Mouse (Mus musculus): Measurements from ENCODE around the gene Spag6l. TPM values are rescaled to one million over a fixed set of nuclear protein-coding genes. Genes with fewer than 3 reads are reported as not detected.

The Spag6l gene
- polyA plus RNA-seq, 1 experiment, result not detected

GRCm38 (mm10) chr16:16849196-16849595, 19.9 kb upstream of the Spag6l start:
- Histone ChIP-seq H3K4me1 (ENCODE audit: control insufficient read depth, insufficient read depth, insufficient read length, low read length) (no peaks in the 10 kb centered on the region), H3K27me3 (ENCODE audit: control insufficient read depth, insufficient read depth, low read length) (no peaks in the 10 kb centered on the region; the same call in 1 of the 2 replicates), H3K27ac (ENCODE audit: insufficient read depth, low read depth, low read length) (no peak overlapping the region), H3K4me3 (ENCODE audit: low read depth, low read length) (no peak overlapping the region), H3K36me3 (ENCODE audit: control insufficient read depth, insufficient read depth, low read length) (no peaks in the 10 kb centered on the region)
- TF ChIP-seq CTCF (IDR thresholded peaks at IDR 0.05; ENCODE audit: extremely low read depth, insufficient read length, insufficient replicate concordance, low read depth, low read length), result no peak
- no peak for TF ChIP-seq POLR2A (IDR thresholded peaks at IDR 0.05; ENCODE audit: low read depth, low read length)

- Histone ChIP-seq H3K4me1 (ENCODE audit: control insufficient read depth, insufficient read depth, insufficient read length, low read length) (peaks cover 4% of the 10 kb centered on the region), H3K27ac (ENCODE audit: insufficient read depth, low read depth, low read length) (no peak overlapping the region), H3K4me3 (ENCODE audit: low read depth, low read length) (no peak overlapping the region), H3K36me3 (ENCODE audit: control insufficient read depth, insufficient read depth, low read length) (no peaks in the 10 kb centered on the region), H3K27me3 (ENCODE audit: control insufficient read depth, insufficient read depth, low read length) (no peaks in the 10 kb centered on the region)
- 84% methylated on average over 3 of the region's 3 CpGs for WGBS
- TF ChIP-seq POLR2A (IDR thresholded peaks at IDR 0.05; ENCODE audit: low read depth, low read length) (no peak), CTCF (IDR thresholded peaks at IDR 0.05; ENCODE audit: extremely low read depth, insufficient read length, insufficient replicate concordance, low read depth, low read length) (no peak)
Observed at GRCm38 (mm10) chr16:16829671-16830070, 415 bp upstream of the Spag6l start.

- WGBS, result 97% methylated on average over 2 of the region's 2 CpGs
- TF ChIP-seq CTCF (IDR thresholded peaks at IDR 0.05; ENCODE audit: extremely low read depth, insufficient read length, insufficient replicate concordance, low read depth, low read length), result no peak
- TF ChIP-seq POLR2A (IDR thresholded peaks at IDR 0.05; ENCODE audit: low read depth, low read length), result no peak
- Histone ChIP-seq H3K4me3 (ENCODE audit: low read depth, low read length) (no peak overlapping the region), H3K27me3 (ENCODE audit: control insufficient read depth, insufficient read depth, low read length) (no peaks in the 10 kb centered on the region), H3K36me3 (ENCODE audit: control insufficient read depth, insufficient read depth, low read length) (no peaks in the 10 kb centered on the region), H3K27ac (ENCODE audit: insufficient read depth, low read depth, low read length) (no peak overlapping the region), H3K4me1 (ENCODE audit: control insufficient read depth, insufficient read depth, insufficient read length, low read length) (peaks cover 4% of the 10 kb centered on the region)
Observed at GRCm38 (mm10) chr16:16826223-16826622, 3.0 kb downstream of the Spag6l start.

GRCm38 (mm10) chr16:16825476-16825875, 3.8 kb downstream of the Spag6l start:
- Histone ChIP-seq H3K27ac (ENCODE audit: insufficient read depth, low read depth, low read length) (no peak overlapping the region), H3K36me3 (ENCODE audit: control insufficient read depth, insufficient read depth, low read length) (no peaks in the 10 kb centered on the region), H3K27me3 (ENCODE audit: control insufficient read depth, insufficient read depth, low read length) (no peaks in the 10 kb centered on the region), H3K4me1 (ENCODE audit: control insufficient read depth, insufficient read depth, insufficient read length, low read length) (peaks cover 4% of the 10 kb centered on the region), H3K4me3 (ENCODE audit: low read depth, low read length) (no peak overlapping the region)
- WGBS, result 54% methylated on average over 5 of the region's 5 CpGs
- TF ChIP-seq CTCF (IDR thresholded peaks at IDR 0.05; ENCODE audit: extremely low read depth, insufficient read length, insufficient replicate concordance, low read depth, low read length), result no peak
- TF ChIP-seq POLR2A (IDR thresholded peaks at IDR 0.05; ENCODE audit: low read depth, low read length), result no peak

- H3K4me3 ChIP-seq (ENCODE audit: low read depth, low read length), result no peak overlapping the region
- no peaks in the 10 kb centered on the region for H3K27me3 ChIP-seq (ENCODE audit: control insufficient read depth, insufficient read depth, low read length)
- no peaks in the 10 kb centered on the region for H3K36me3 ChIP-seq (ENCODE audit: control insufficient read depth, insufficient read depth, low read length)
- TF ChIP-seq CTCF (IDR thresholded peaks at IDR 0.05; ENCODE audit: extremely low read depth, insufficient read length, insufficient replicate concordance, low read depth, low read length) (no peak), POLR2A (IDR thresholded peaks at IDR 0.05; ENCODE audit: low read depth, low read length) (no peak)
- H3K4me1 ChIP-seq (ENCODE audit: control insufficient read depth, insufficient read depth, insufficient read length, low read length), result no peaks in the 10 kb centered on the region
- 54% methylated on average over 2 of the region's 2 CpGs for WGBS
- H3K27ac ChIP-seq (ENCODE audit: insufficient read depth, low read depth, low read length), result no peak overlapping the region
Observed at GRCm38 (mm10) chr16:16806325-16806724, 22.9 kb downstream of the Spag6l start.

Other genes with a start within 250 kb of the Spag6l start
- 6.0 and 10.3 TPM in 2 replicates for gene Fgd4, start 228.9 kb downstream of the Spag6l start, polyA plus RNA-seq (2012; rRNA removed)
- gene Olfr19, start 153.1 kb downstream of the Spag6l start, polyA plus RNA-seq (2012; rRNA removed), result not detected in 2 replicates
- not detected in 2 replicates for gene Igll1, start 34.5 kb upstream of the Spag6l start, polyA plus RNA-seq (2012; rRNA removed)
- gene Top3b, start 41.3 kb upstream of the Spag6l start, polyA plus RNA-seq (2012; rRNA removed), result 23.3 and 42.9 TPM in 2 replicates
- gene Vpreb1, start 41.4 kb upstream of the Spag6l start, polyA plus RNA-seq (2012; rRNA removed), result 3.3 and 4.5 TPM in 2 replicates
- 2.0 and 2.3 TPM in 2 replicates for gene Ppm1f, start 67.0 kb upstream of the Spag6l start, polyA plus RNA-seq (2012; rRNA removed)
- gene Mapk1, start 153.9 kb upstream of the Spag6l start, polyA plus RNA-seq (2012; rRNA removed), result 17.2 and 53.8 TPM in 2 replicates
- 0.37 and 0.60 TPM in 2 replicates for gene Ypel1, start 240.2 kb upstream of the Spag6l start, polyA plus RNA-seq (2012; rRNA removed)